Mouse (Mus musculus) heart, adult 8-10 months (tissue): ENCODE measurements at regions not wholly inside any gene's neighbourhood (a gene's known extent, or its start where the extent isn't known, plus 50 kb on each side); places are given as distances from the start of the nearest gene placed in this dataset.

ENCODE experiments used
- DNase-seq: peaks from one replicate; pipeline ENCODE4 v3.0.0; 2022; ENCODE audit warnings: low spot score

GRCm38 (mm10) chr8:57148036-57148435 is 172.7 kb upstream of the Hand2 start:
- DNase-seq = no peak

GRCm38 (mm10) chr8:57191153-57191552 is 129.6 kb upstream of the Hand2 start:
- no peak for DNase-seq

- peak; percentile 35 for DNase-seq
Measured at GRCm38 (mm10) chr8:57200280-57200679, 120.5 kb upstream of the Hand2 start.

DNA sequence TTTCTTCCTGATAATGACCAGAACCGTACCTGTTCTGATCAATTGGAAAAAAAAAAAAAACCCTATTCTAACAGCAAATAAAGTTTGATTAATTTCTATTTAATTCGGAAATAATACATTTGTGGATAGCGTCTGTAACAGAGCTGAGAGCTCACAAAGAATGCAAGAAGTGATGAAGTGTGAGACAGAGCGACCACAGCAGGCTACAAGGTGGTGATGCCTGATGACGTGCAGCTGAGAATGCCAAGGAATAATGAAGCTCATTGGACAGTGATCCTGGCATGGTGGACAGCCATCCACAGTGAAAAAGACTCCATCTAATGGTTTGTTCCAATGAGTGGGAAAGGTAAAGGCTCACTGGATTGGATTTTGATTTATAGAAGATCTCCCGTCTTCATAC is 111.2 kb upstream of the Hand2 start:
- DNase-seq = no peak

DNA sequence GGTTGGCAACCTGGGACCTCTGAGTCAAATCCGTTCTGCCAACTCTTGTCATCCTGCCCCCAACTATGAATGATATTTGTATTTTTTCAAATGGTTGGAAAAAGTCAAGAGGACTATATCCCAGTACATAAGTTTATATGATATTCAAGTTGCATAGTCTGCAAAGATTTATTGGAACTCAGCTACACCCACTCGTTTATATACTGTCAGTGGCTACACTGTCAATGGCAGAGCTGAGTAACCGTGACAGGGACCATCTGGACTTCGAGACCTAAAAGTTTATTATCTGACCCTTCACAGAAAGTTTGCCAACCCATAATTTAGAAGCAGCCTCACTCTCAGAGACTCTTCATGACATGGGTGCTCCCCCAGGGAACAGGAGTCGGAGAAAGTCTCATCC is 107.7 kb upstream of the Hand2 start:
- DNase-seq = no peak

- DNase-seq = peak; percentile 63
Measured at GRCm38 (mm10) chr8:57213982-57214930, 106.5 kb upstream of the Hand2 start.

DNA sequence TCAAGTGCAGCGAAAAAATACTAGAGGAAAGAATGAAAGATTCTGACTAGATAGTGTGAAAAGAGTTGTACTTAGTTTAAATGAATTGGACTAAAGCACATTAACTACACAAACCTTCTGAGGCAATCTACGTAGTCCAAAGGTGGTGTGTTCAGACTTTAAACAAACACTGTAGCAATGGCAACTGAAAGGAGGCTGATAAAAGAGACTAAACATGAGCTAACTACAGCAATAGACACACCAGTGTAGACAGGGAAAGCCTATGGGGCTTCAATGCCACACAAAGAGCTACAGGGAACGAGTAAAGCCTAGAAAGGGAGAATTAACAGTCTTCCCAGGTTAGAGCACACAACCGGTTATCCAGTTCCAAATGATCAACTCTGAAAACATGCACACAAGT is 90.2 kb upstream of the Hand2 start:
- DNase-seq = no peak

DNA sequence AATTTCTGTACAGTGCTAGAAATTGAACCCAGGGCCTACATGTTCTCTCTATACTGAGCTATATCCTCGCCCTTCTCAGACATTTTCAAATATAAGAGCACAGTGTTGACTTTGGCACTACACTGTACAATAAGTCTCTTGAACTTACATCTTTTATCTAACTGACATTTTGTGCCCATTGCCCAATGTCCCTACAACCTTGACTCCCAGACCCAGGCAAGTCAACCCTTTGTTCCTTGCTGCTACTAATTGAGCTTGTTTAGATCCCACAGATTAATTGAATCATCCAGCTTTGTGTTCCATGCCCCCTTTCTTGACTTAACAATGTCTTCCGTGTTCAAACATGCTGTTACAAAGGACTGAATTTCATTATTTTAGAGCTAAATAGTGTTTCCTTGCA is 78.5 kb upstream of the Hand2 start:
- DNase-seq = no peak

- no peak for DNase-seq
Measured at GRCm38 (mm10) chr8:57249061-57249460, 71.7 kb upstream of the Hand2 start.
